25 mouse cellular contexts compared by ENCODE assay signal in the genomic region with DNA sequence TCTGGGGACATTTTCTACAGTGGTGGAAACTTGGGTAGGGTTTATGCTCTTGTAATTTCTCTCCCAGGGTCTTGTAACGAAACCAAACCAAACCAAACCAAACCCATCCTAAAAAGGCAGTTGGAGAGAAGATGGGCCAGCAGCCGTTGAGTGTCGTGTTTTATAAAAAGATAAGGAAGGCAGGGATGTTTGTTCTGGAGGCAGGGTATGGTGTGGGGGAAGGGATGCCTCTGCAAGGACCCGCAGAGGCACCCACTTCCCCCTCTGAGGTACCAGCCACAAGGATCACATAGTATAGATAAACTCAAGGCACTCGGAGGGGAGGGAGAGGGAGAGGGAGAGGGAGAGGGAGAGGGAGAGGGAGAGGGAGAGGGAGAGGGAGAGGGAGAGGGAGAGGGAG.
"Had no signal": no experiment of that assay in that cellular context is flagged by ENCODE, and none has a peak within 500 bp of the region (broad histone marks: within the 10 kb centered on the region; RNA-seq: fewer than 3 reads in every experiment).

No protein-coding gene starts in this region.

- DNase-seq: cerebellum, adult 9-11 months; cerebellum, postnatal 10 days; cerebellum, postnatal 25 days; cerebellum, postnatal 36 days; embryo, embryonic 11 days; forebrain, postnatal 0 days; gastrocnemius, adult 2 months; gastrocnemius, postnatal 10 days; gastrocnemius, postnatal 14 days; gastrocnemius, postnatal 25 days; gastrocnemius, postnatal 36 days; heart, adult 11 months; heart, adult 18-20 months had no signal

- H3K27me3 ChIP-seq: embryonic facial prominence, embryonic 12.5 days; embryonic facial prominence, embryonic 13.5 days; embryonic facial prominence, embryonic 15.5 days; forebrain, embryonic 12.5 days; forebrain, embryonic 13.5 days; forebrain, embryonic 15.5 days had no signal

- H3K4me3 ChIP-seq: embryonic facial prominence, embryonic 10.5 days; embryonic facial prominence, embryonic 12.5 days; embryonic facial prominence, embryonic 13.5 days; embryonic facial prominence, embryonic 15.5 days; erythroblast, embryonic 14.5 days; forebrain, embryonic 10.5 days; forebrain, embryonic 12.5 days; forebrain, embryonic 13.5 days; forebrain, embryonic 15.5 days; gastrocnemius, adult 2 months; heart, embryonic 10.5 days had no signal

- ATAC-seq: forebrain, embryonic 13.5 days; forebrain, embryonic 14.5 days; forebrain, embryonic 15.5 days; forebrain, embryonic 16.5 days; forebrain, postnatal 0 days had no signal

- H3K9me3 ChIP-seq: embryonic facial prominence, embryonic 12.5 days; embryonic facial prominence, embryonic 13.5 days; embryonic facial prominence, embryonic 15.5 days; forebrain, embryonic 15.5 days; heart, embryonic 10.5 days had no signal

- H3K27ac ChIP-seq: embryonic facial prominence, embryonic 10.5 days; embryonic facial prominence, embryonic 12.5 days; embryonic facial prominence, embryonic 13.5 days; embryonic facial prominence, embryonic 15.5 days; forebrain, embryonic 10.5 days; forebrain, embryonic 12.5 days; forebrain, embryonic 13.5 days; forebrain, embryonic 15.5 days; gastrocnemius, adult 2 months; heart, embryonic 10.5 days had no signal

- H3K36me3 ChIP-seq: embryonic facial prominence, embryonic 10.5 days; embryonic facial prominence, embryonic 12.5 days; embryonic facial prominence, embryonic 13.5 days; embryonic facial prominence, embryonic 15.5 days; forebrain, embryonic 10.5 days; forebrain, embryonic 12.5 days; forebrain, embryonic 15.5 days; heart, embryonic 10.5 days had no signal

- H3K9ac ChIP-seq: embryonic facial prominence, embryonic 12.5 days; embryonic facial prominence, embryonic 13.5 days; embryonic facial prominence, embryonic 15.5 days; forebrain, embryonic 12.5 days; forebrain, embryonic 13.5 days; forebrain, embryonic 15.5 days; forebrain, postnatal 0 days had no signal
